Mouse (Mus musculus) midbrain, embryonic 13.5 days (tissue): ENCODE data around the gene Pten. TPM values are rescaled to one million over a fixed set of nuclear protein-coding genes. Genes with fewer than 3 reads are reported as not detected.
"Not testable (repeated sequence)": the region's sequence is repeated elsewhere in the genome, so short reads cannot be mapped to it uniquely, and the experiment has no call there.

Source experiments
- ATAC-seq: fragments of 200-750 bp; cut with Nextera tagmentation; 2 replicates; pipeline ENCODE4 v1.8.0; 2017; ENCODE audit warnings: mild to moderate bottlenecking, moderate TSS enrichment, moderate library complexity
- H3K27ac ChIP-seq: fragments of 300-500 bp; sonication (generic); 2 replicates; pipeline ENCODE4 v1.5.1; 2015; ENCODE audit warnings: inconsistent platforms, mild to moderate bottlenecking, moderate library complexity
- H3K27me3 ChIP-seq: fragments of 300-500 bp; sonication (generic); 2 replicates; pipeline ENCODE4 v1.6.1; 2015; ENCODE audit warnings: mild to moderate bottlenecking, inconsistent platforms
- H3K36me3 ChIP-seq: fragments of 300-500 bp; sonication (generic); 2 replicates; pipeline ENCODE4 v1.6.1; 2015; ENCODE audit warnings: mild to moderate bottlenecking, inconsistent platforms
- H3K4me1 ChIP-seq: fragments of 300-500 bp; sonication (generic); replicated peaks from 2 replicates; pipeline ENCODE4 v1.6.1; 2015; ENCODE audit warnings: inconsistent platforms
- H3K4me2 ChIP-seq: fragments of 300-500 bp; sonication (generic); replicated peaks from 2 replicates; pipeline ENCODE4 v1.6.1; 2015; ENCODE audit warnings: moderate library complexity, mild to moderate bottlenecking, inconsistent platforms
- H3K4me3 ChIP-seq: fragments of 300-500 bp; sonication (generic); replicated peaks from 2 replicates; pipeline ENCODE4 v1.5.1; 2015; ENCODE audit warnings: mild to moderate bottlenecking, inconsistent platforms
- H3K9ac ChIP-seq: fragments of 300-500 bp; sonication (generic); replicated peaks from 2 replicates; pipeline ENCODE4 v1.6.1; 2015; ENCODE audit warnings: mild to moderate bottlenecking, inconsistent platforms
- H3K9me3 ChIP-seq: fragments of 300-500 bp; sonication (generic); 2 replicates; pipeline ENCODE4 v1.6.1; 2016; ENCODE audit warnings: mild to moderate bottlenecking, inconsistent platforms
- WGBS: fragments of 180-500 bp; shearing (Covaris S2); methylation state at CpG from one replicate; pipeline ENCODE4 v1.1.7; 2015; 5-methylcytosine and 5-hydroxymethylcytosine counted together
- polyA plus RNA-seq: library from polyadenylated mRNA; unstranded; fragments of >200 nt; fragmentation: Nextera tagmentation; extraction: Ambion mirVana; gene quantifications from 2 replicates; pipeline ENCODE4 v1.2.1, GENCODE M21; 2015

Pten gene
- polyA plus RNA-seq, 1 experiment from 2014 or later: 11.1 TPM

- not testable (repeated sequence) for ATAC-seq
Observed at GRCm38 (mm10) chr19:32787388-32787787, 30.1 kb downstream of the Pten start.

GRCm38 (mm10) chr19:32788016-32788415 is 30.7 kb downstream of the Pten start:
- WGBS: 91% methylated on average over 3 of the region's 3 CpGs
- not testable (repeated sequence) for H3K4me3 ChIP-seq, H3K27me3 ChIP-seq, H3K27ac ChIP-seq, H3K9ac ChIP-seq, ATAC-seq, H3K4me2 ChIP-seq, H3K36me3 ChIP-seq, H3K9me3 ChIP-seq
- H3K4me1 ChIP-seq: peaks cover 31% of the 10 kb centered on the region

More at GRCm38 (mm10) chr19:32787388-32787787, 30.1 kb downstream of the Pten start:
- H3K4me2 ChIP-seq, H3K4me3 ChIP-seq, H3K27ac ChIP-seq, H3K9me3 ChIP-seq, H3K9ac ChIP-seq, H3K36me3 ChIP-seq, H3K27me3 ChIP-seq: not testable (repeated sequence)
- WGBS: 43% methylated on average over 4 of the region's 4 CpGs
- peaks cover 26% of the 10 kb centered on the region for H3K4me1 ChIP-seq

- no peak overlapping the region for H3K4me3 ChIP-seq
- WGBS: 22% methylated on average over 3 of the region's 3 CpGs
- no peak overlapping the region for H3K27ac ChIP-seq
- no peak for ATAC-seq
- peaks cover 42% of the 10 kb centered on the region for H3K4me1 ChIP-seq
- H3K36me3 ChIP-seq: 0 out of 2 replicates have a peak, but pooled peaks cover 3% of the 10 kb centered on the region
- H3K9ac ChIP-seq: no peak overlapping the region
- no peak overlapping the region for H3K4me2 ChIP-seq
- no peaks in the 10 kb centered on the region for H3K9me3 ChIP-seq
- H3K27me3 ChIP-seq: no peaks in the 10 kb centered on the region
Observed at GRCm38 (mm10) chr19:32789535-32789934, 32.2 kb downstream of the Pten start.

- Histone ChIP-seq H3K4me3 (no peak overlapping the region), H3K36me3 (no peaks in the 10 kb centered on the region), H3K9me3 (no peaks in the 10 kb centered on the region), H3K9ac (no peak overlapping the region), H3K4me1 (peaks cover 42% of the 10 kb centered on the region), H3K4me2 (no peak overlapping the region), H3K27me3 (no peaks in the 10 kb centered on the region), H3K27ac (no peak overlapping the region)
- 27% methylated on average over 6 of the region's 6 CpGs for WGBS
- ATAC-seq: peak; percentile 78
Observed at GRCm38 (mm10) chr19:32792610-32793009, 35.3 kb downstream of the Pten start.

- Histone ChIP-seq H3K27ac (no peak overlapping the region), H3K36me3 (no peaks in the 10 kb centered on the region), H3K9me3 (no peaks in the 10 kb centered on the region), H3K27me3 (no peaks in the 10 kb centered on the region), H3K4me2 (no peak overlapping the region), H3K9ac (no peak overlapping the region), H3K4me3 (no peak overlapping the region), H3K4me1 (peaks cover 35% of the 10 kb centered on the region)
- ATAC-seq: no peak
Observed at GRCm38 (mm10) chr19:32793901-32794300, 36.6 kb downstream of the Pten start.

GRCm38 (mm10) chr19:32800557-32800956 is 43.3 kb downstream of the Pten start:
- H3K36me3 ChIP-seq: peaks cover 6% of the 10 kb centered on the region; the same call in 1 of the 2 replicates
- no peaks in the 10 kb centered on the region for H3K9me3 ChIP-seq
- H3K9ac ChIP-seq: no peak overlapping the region
- no peak overlapping the region for H3K4me2 ChIP-seq
- H3K27me3 ChIP-seq: no peaks in the 10 kb centered on the region
- H3K4me3 ChIP-seq: no peak overlapping the region
- 83% methylated on average over 2 of the region's 2 CpGs for WGBS
- H3K4me1 ChIP-seq: no peaks in the 10 kb centered on the region; the same call in 1 of the 2 replicates
- no peak overlapping the region for H3K27ac ChIP-seq
- ATAC-seq: no peak

GRCm38 (mm10) chr19:32804703-32805102 is 47.4 kb downstream of the Pten start:
- Histone ChIP-seq H3K4me3 (no peak overlapping the region), H3K4me1 (no peaks in the 10 kb centered on the region), H3K9ac (no peak overlapping the region), H3K27me3 (no peaks in the 10 kb centered on the region), H3K4me2 (no peak overlapping the region), H3K9me3 (no peaks in the 10 kb centered on the region), H3K36me3 (peaks cover 6% of the 10 kb centered on the region; the same call in 1 of the 2 replicates), H3K27ac (no peak overlapping the region)
- 92% methylated on average over 4 of the region's 4 CpGs for WGBS
- no peak for ATAC-seq

GRCm38 (mm10) chr19:32807610-32808009 is 50.3 kb downstream of the Pten start:
- Histone ChIP-seq H3K4me1 (no peaks in the 10 kb centered on the region), H3K9me3 (no peaks in the 10 kb centered on the region), H3K36me3 (peaks cover 7% of the 10 kb centered on the region), H3K27ac (no peak overlapping the region), H3K27me3 (no peaks in the 10 kb centered on the region), H3K4me2 (no peak overlapping the region), H3K4me3 (no peak overlapping the region), H3K9ac (no peak overlapping the region)
- 94% methylated on average over 2 of the region's 2 CpGs for WGBS
- no peak for ATAC-seq

- ATAC-seq: no peak
- Histone ChIP-seq H3K4me1 (no peaks in the 10 kb centered on the region), H3K9me3 (no peaks in the 10 kb centered on the region), H3K36me3 (peaks cover 7% of the 10 kb centered on the region), H3K27ac (no peak overlapping the region), H3K4me2 (no peak overlapping the region), H3K4me3 (no peak overlapping the region), H3K9ac (no peak overlapping the region), H3K27me3 (no peaks in the 10 kb centered on the region)
- 85% methylated on average over 6 of the region's 6 CpGs for WGBS
Observed at GRCm38 (mm10) chr19:32808690-32809089, 51.4 kb downstream of the Pten start.

- Histone ChIP-seq H3K9ac (no peak overlapping the region), H3K36me3 (peaks cover 7% of the 10 kb centered on the region), H3K4me1 (no peaks in the 10 kb centered on the region), H3K27ac (no peak overlapping the region), H3K27me3 (no peaks in the 10 kb centered on the region), H3K4me2 (no peak overlapping the region), H3K4me3 (no peak overlapping the region), H3K9me3 (no peaks in the 10 kb centered on the region)
- 86% methylated on average over 3 of the region's 3 CpGs for WGBS
- no peak for ATAC-seq
Observed at GRCm38 (mm10) chr19:32809117-32809516, 51.8 kb downstream of the Pten start.

- H3K4me2 ChIP-seq: no peak overlapping the region
- H3K9me3 ChIP-seq: no peaks in the 10 kb centered on the region
- no peaks in the 10 kb centered on the region for H3K27me3 ChIP-seq
- H3K27ac ChIP-seq: no peak overlapping the region
- H3K9ac ChIP-seq: no peak overlapping the region
- 51% methylated on average over 4 of the region's 4 CpGs for WGBS
- peaks cover 20% of the 10 kb centered on the region for H3K36me3 ChIP-seq
- ATAC-seq: no peak
- H3K4me3 ChIP-seq: no peak overlapping the region
- 0 out of 2 replicates have a peak, but pooled peaks cover 6% of the 10 kb centered on the region for H3K4me1 ChIP-seq
Observed at GRCm38 (mm10) chr19:32818759-32819158, 61.5 kb downstream of the Pten start.

- H3K9me3 ChIP-seq, H3K9ac ChIP-seq, ATAC-seq, H3K4me3 ChIP-seq, H3K27me3 ChIP-seq, H3K4me1 ChIP-seq, H3K27ac ChIP-seq, H3K4me2 ChIP-seq: not testable (repeated sequence)
- WGBS: no CpG with 5 or more reads among the region's 7 CpGs
- peaks cover 13% of the 10 kb centered on the region; the same call in 1 of the 2 replicates for H3K36me3 ChIP-seq
Observed at GRCm38 (mm10) chr19:32822959-32823358, 65.7 kb downstream of the Pten start.

- Histone ChIP-seq H3K9ac (no peak overlapping the region), H3K4me1 (no peaks in the 10 kb centered on the region), H3K27ac (no peak overlapping the region), H3K4me3 (no peak overlapping the region), H3K4me2 (no peak overlapping the region), H3K27me3 (no peaks in the 10 kb centered on the region), H3K36me3 (no peaks in the 10 kb centered on the region), H3K9me3 (no peaks in the 10 kb centered on the region)
- ATAC-seq: no peak
- 92% methylated on average over 4 of the region's 4 CpGs for WGBS
Observed at GRCm38 (mm10) chr19:32826616-32827015, 69.3 kb downstream of the Pten start.
